32 mouse cellular contexts compared by ENCODE assay signal in the genomic region with DNA sequence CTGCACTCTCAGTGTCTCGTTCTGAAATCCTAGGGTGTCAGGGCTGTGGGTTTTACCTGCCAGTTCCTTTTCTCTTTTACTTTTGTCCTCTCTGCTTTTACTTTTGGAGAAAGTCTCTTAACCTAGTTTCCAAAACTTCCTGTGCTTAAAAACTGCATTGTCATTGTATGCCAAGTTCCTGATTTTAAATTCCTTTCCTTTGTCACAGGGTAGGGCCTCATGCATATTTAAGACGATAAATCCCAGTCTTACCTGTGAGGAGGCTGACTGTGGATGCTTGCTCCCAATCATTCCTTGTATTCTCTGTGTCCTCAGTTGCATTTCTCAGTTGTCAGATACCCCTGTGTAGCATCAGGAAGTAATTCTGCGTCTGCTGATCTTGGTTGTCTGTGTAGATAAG.
A peak's percentile ranks its signal among the peaks of the same experiment; 100 is the strongest.
DNase-seq lines count a peak whose midpoint lies in the region; ATAC-seq and TF ChIP-seq lines count a peak whose summit lies in the region.
"Had no signal": no experiment of that assay in that cellular context is flagged by ENCODE, and none has a peak within 500 bp of the region (broad histone marks: within the 10 kb centered on the region; RNA-seq: fewer than 3 reads in every experiment).

No protein-coding gene starts in this region.

- no peak overlapping the region for H3K4me2 ChIP-seq in forebrain, postnatal 0 days (ENCODE audit: low read depth)
- no peak overlapping the region for H3K4me2 ChIP-seq in liver, embryonic 11.5 days
- H3K4me2 ChIP-seq: embryonic facial prominence, embryonic 13.5 days; heart, embryonic 15.5 days; hindbrain, embryonic 12.5 days; limb, embryonic 15.5 days; midbrain, embryonic 15.5 days had no signal

- no peak overlapping the region for H3K9ac ChIP-seq in forebrain, postnatal 0 days
- H3K9ac ChIP-seq in liver, embryonic 11.5 days (ENCODE audit: low read depth, low read length): no peak overlapping the region
- H3K9ac ChIP-seq: embryonic facial prominence, embryonic 13.5 days; heart, embryonic 15.5 days; hindbrain, embryonic 12.5 days; limb, embryonic 15.5 days; liver, embryonic 14.5 days; midbrain, embryonic 15.5 days had no signal

- no peak for DNase-seq in layer of hippocampus, adult 2 months (ENCODE audit: low spot score in 2 of 2)
- DNase-seq in layer of hippocampus, adult 9-10 months (ENCODE audit: low spot score): no peak
- DNase-seq in R1 (ENCODE audit: low read depth, low spot score): peak; percentile 58
- no peak for DNase-seq in forebrain, postnatal 0 days
- DNase-seq in natural killer cell, adult 2 months (ENCODE audit: low spot score in 2 of 2): no peak
- no peak for DNase-seq in liver, embryonic 11.5 days (ENCODE audit: low spot score)
- DNase-seq: adrenal gland, postnatal 25 days; cerebellum, adult 8-10 months; cerebellum, postnatal 36 days; heart, postnatal 36 days; kidney, adult 8-10 months; kidney, postnatal 10 days; lung, adult 2 months; lung, postnatal 10 days; right cerebral cortex, adult 18-20 months; spleen, adult 18-20 months; thymus, postnatal 25 days had no signal

- WGBS in forebrain, postnatal 0 days: 73% methylated on average over 3 of the region's 3 CpGs
- 44% methylated on average over 3 of the region's 3 CpGs for whole genome bisulfite sequencing in liver, embryonic 11.5 days

- no peak for TF ChIP-seq POLR2A in cortical plate, adult 2 months (IDR thresholded peaks at IDR 0.05; ENCODE audit: extremely low read depth, insufficient read depth, low read length)

- peak overlapping the region; percentile 77 for H3K27ac ChIP-seq in layer of hippocampus, adult 2 months
- H3K27ac ChIP-seq in cortical plate, adult 2 months (ENCODE audit: insufficient read depth, low read length): peak overlapping the region; percentile 48; the same call in 1 of the 2 replicates
- H3K27ac ChIP-seq in forebrain, postnatal 0 days (ENCODE audit: low read depth, low read length): no peak overlapping the region
- H3K27ac ChIP-seq in liver, embryonic 11.5 days (ENCODE audit: low read depth, low read length): no peak overlapping the region
- H3K27ac ChIP-seq: embryonic facial prominence, embryonic 13.5 days; forebrain, embryonic 10.5 days; heart, embryonic 10.5 days; hindbrain, embryonic 12.5 days; hindbrain, postnatal 0 days; limb, embryonic 10.5 days; limb, embryonic 15.5 days; liver, embryonic 14.5 days; macrophage; midbrain, embryonic 10.5 days; midbrain, embryonic 15.5 days had no signal

- no peaks in the 10 kb centered on the region for H3K36me3 ChIP-seq in forebrain, postnatal 0 days (ENCODE audit: insufficient read depth)
- H3K36me3 ChIP-seq in liver, embryonic 11.5 days (ENCODE audit: control insufficient read depth, insufficient read depth, low read length): no peaks in the 10 kb centered on the region
- H3K36me3 ChIP-seq: embryonic facial prominence, embryonic 13.5 days; forebrain, embryonic 10.5 days; heart, embryonic 10.5 days; heart, embryonic 15.5 days; hindbrain, embryonic 12.5 days; limb, embryonic 10.5 days; limb, embryonic 15.5 days; midbrain, embryonic 10.5 days; midbrain, embryonic 15.5 days had no signal

- no peak for TF ChIP-seq CTCF in layer of hippocampus, adult 2 months (conservative IDR thresholded peaks at IDR 0.05)
- TF ChIP-seq CTCF in cortical plate, adult 2 months (IDR thresholded peaks at IDR 0.05; ENCODE audit: extremely low read depth, insufficient read depth, low read length): no peak
- TF ChIP-seq CTCF in forebrain, postnatal 0 days (IDR thresholded peaks at IDR 0.05; ENCODE audit: low read depth): no peak

- H3K9me3 ChIP-seq in forebrain, postnatal 0 days (ENCODE audit: low read length): no peaks in the 10 kb centered on the region
- no peaks in the 10 kb centered on the region for H3K9me3 ChIP-seq in liver, embryonic 11.5 days (ENCODE audit: control insufficient read depth, low read length)
- H3K9me3 ChIP-seq: embryonic facial prominence, embryonic 13.5 days; forebrain, embryonic 10.5 days; heart, embryonic 10.5 days; heart, embryonic 15.5 days; hindbrain, embryonic 12.5 days; limb, embryonic 10.5 days; limb, embryonic 15.5 days; midbrain, embryonic 10.5 days; midbrain, embryonic 15.5 days had no signal

- H3K27me3 ChIP-seq in forebrain, postnatal 0 days (ENCODE audit: insufficient read depth, low read length): no peaks in the 10 kb centered on the region
- no peaks in the 10 kb centered on the region for H3K27me3 ChIP-seq in liver, embryonic 11.5 days (replicated peaks; ENCODE audit: control insufficient read depth, insufficient read depth, low read length)
- H3K27me3 ChIP-seq: embryonic facial prominence, embryonic 13.5 days; heart, embryonic 15.5 days; hindbrain, embryonic 12.5 days; limb, embryonic 15.5 days; midbrain, embryonic 15.5 days had no signal

- peaks cover 29% of the 10 kb centered on the region for H3K4me1 ChIP-seq in cortical plate, adult 2 months (ENCODE audit: control insufficient read depth, insufficient read depth, low read length)
- H3K4me1 ChIP-seq in forebrain, postnatal 0 days (ENCODE audit: insufficient read depth): peaks cover 16% of the 10 kb centered on the region
- peaks cover 6% of the 10 kb centered on the region; the same call in 1 of the 2 replicates for H3K4me1 ChIP-seq in liver, embryonic 11.5 days (replicated peaks; ENCODE audit: control insufficient read depth, insufficient read depth, low read length)
- H3K4me1 ChIP-seq: limb, embryonic 15.5 days had no signal

- no peak for ATAC-seq in forebrain, postnatal 0 days
- no peak for ATAC-seq in liver, embryonic 11.5 days (replicated peaks; ENCODE audit: low FRiP score)
- ATAC-seq: forebrain, embryonic 16.5 days; hindbrain, postnatal 0 days; intestine, embryonic 16.5 days; midbrain, embryonic 15.5 days had no signal

- H3K4me3 ChIP-seq in layer of hippocampus, adult 2 months: no peak overlapping the region
- no peak overlapping the region for H3K4me3 ChIP-seq in cortical plate, adult 2 months (ENCODE audit: insufficient read depth, low read length)
- no peak overlapping the region for H3K4me3 ChIP-seq in forebrain, postnatal 0 days (ENCODE audit: low read depth, low read length)
- H3K4me3 ChIP-seq in liver, embryonic 11.5 days (ENCODE audit: low read depth, low read length): no peak overlapping the region
- H3K4me3 ChIP-seq: embryonic facial prominence, embryonic 13.5 days; forebrain, embryonic 10.5 days; heart, embryonic 10.5 days; heart, embryonic 15.5 days; hindbrain, embryonic 12.5 days; limb, embryonic 10.5 days; limb, embryonic 15.5 days; midbrain, embryonic 10.5 days; midbrain, embryonic 15.5 days had no signal

Comparison
In these comparisons a context has a peak if more than half of its experiments do, and no peak if none do; other contexts are left out.
1. H3K27ac ChIP-seq: peak in layer of hippocampus, adult 2 months (single experiment) and cortical plate, adult 2 months (single experiment); none in forebrain, postnatal 0 days (single experiment) and liver, embryonic 11.5 days (single experiment).